Mouse (Mus musculus): ENCODE results near the gene Son.

The Son gene

DNA sequence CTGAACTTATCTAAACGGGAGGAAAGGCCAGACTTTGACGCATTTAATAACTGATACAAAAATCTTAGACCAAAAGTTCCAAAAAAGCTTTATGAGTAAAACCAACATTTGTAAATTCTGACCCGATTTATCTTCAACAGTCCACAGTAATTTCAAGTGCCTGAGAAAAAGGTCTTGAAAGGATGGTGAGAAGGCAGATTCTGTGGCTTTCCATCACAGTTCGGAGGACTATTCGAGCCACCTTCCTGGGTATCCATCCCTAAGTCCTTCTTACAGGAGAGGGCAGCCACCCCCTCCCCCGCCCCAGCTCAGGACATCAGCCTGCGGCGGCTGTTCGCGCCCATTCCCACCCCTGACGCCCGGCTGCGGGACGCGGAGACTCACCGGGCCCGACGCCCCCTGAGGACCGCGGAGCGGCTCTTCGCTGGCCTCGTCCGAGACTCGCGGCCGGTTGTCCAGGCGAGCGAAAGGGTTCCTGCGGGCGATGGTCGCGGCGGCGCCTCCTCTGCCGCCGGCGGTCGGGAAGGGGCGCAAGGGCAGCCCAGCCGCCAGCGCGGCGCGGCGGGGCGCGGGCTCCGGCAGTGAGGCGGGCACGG is 40.8 kb downstream of the Son start:
- DNase-seq (ENCODE audit: low spot score in 2 of 2): no peak

GRCm38 (mm10) chr16:91688619-91689334 is 41.5 kb downstream of the Son start, which contains the start of gene Donson:
Donson (minus strand) TSS chr16:91688770.
- peak; percentile 93 to 96 for DNase-seq (ENCODE audit: low spot score in 2 of 2)

DNA sequence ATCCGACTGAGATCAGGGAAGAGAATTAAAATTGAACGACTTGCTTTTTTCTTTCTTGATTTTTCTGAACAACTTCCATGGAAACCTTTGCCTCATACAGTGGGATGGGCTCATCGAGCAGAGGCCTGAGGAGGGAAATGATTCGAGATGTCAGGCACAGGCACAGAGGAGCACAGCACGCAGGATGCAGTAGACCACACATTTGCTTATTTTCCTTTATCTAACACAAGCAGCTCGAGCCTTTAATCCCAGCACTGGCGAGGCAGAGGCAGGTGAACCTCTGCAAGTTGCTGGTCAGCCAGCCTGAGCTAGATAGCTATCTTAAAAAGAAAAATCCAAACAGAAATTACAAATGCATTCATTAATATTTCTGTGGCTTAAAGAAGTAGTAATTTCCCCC is 42.5 kb downstream of the Son start:
- DNase-seq (ENCODE audit: low spot score in 2 of 2): no peak

- DNase-seq (ENCODE audit: low spot score in 2 of 2): peak; percentile 59 to 77
Measured at GRCm38 (mm10) chr16:91694455-91695084, 47.3 kb downstream of the Son start.

- DNase-seq (ENCODE audit: low spot score in 2 of 2): no peak
Measured at GRCm38 (mm10) chr16:91695108-91695755, 47.9 kb downstream of the Son start.

DNA sequence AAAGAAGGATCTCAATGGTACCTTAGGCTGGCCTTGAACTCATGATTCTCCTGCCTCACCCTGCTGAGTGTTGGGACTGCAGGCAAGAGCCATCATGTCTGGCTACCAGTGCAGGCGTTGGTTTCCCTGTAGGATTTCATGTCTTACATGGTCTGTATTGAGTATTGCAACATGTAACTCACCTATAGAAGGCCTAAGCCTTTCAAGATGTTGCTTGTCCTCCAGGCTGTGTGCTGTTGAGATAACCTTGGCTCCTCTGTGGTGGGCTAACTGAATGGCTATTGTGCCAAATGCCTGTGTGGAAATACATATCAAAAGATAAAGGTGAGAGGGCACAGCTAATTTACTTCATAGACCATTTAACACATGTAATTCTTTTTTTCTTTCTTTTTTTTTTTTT is 51.7 kb downstream of the Son start:
- DNase-seq (ENCODE audit: low spot score in 2 of 2): no peak

GRCm38 (mm10) chr16:91701908-91702307 is 54.6 kb downstream of the Son start:
- DNase-seq (ENCODE audit: low spot score in 2 of 2): no peak

- no peak for DNase-seq (ENCODE audit: low spot score in 2 of 2)
Measured at GRCm38 (mm10) chr16:91702771-91703188, 55.5 kb downstream of the Son start.

- no peak for DNase-seq (ENCODE audit: low spot score in 2 of 2)
Measured at GRCm38 (mm10) chr16:91704603-91705340, 57.5 kb downstream of the Son start.

DNA sequence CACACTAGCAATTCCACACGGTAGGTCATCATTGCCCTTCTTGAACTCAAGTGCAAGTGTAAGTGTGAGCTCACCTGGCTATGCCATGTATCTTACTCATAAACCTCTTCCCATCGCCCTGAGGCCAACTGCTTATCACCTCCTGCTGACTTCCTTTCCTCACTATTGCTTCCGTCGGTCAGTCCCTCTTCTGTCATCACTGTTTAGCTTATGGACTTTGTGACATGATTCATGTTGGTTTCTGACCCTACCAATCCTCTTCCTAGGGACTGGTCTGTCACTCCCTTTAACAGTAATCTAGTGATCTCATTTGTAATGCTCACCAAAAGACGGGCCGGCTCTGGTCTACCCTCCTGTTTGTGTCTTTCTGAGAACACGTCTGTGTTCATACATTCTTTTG is 62.9 kb downstream of the Son start:
- no peak for DNase-seq (ENCODE audit: low spot score in 2 of 2)

GRCm38 (mm10) chr16:91716927-91717349 is 69.6 kb downstream of the Son start:
- no peak for DNase-seq (ENCODE audit: low spot score in 2 of 2)

- no peak for DNase-seq (ENCODE audit: low spot score in 2 of 2)
Measured at GRCm38 (mm10) chr16:91717399-91717798, 70.1 kb downstream of the Son start.

DNA sequence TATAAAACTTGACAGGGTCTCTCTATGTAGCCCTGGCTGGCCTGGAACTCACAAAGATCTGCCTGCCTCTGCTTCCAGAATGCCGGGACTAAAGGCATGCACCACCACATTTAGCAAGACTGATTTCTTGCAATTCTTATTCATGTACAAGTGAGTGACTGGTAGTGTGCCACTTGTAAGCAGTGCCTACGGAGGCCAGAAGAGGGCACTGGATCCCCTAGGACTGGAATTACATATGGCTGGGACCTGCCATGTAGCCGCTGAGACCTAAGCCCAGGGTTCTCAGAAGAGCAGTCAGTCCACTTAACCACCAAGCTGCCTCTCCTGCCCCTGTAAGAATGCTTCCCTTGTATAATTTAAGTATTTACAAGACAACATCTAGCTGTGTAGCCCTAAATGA is 76.9 kb downstream of the Son start:
- peak in 1 of 2 experiments; percentile 51 for DNase-seq (ENCODE audit: low spot score in 2 of 2)

DNA sequence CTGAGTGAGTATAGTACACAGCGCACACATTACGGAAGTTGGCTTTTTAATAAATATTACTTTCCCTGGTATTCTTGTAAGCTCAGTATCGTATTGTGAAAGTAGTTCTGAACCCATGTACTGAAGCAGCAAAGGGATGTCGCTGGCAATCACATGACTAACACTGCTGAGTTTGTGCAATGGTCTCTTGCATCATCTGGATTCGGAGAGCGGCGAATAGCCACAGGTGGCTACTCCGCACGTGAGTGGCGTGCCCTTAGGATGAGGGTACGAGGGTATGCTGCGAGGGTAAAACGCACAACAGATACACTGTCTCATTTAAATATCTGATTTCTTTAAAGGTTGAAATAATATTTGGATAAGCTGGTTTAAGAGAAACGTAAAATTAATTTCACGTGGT is 80.1 kb downstream of the Son start:
- no peak for DNase-seq (ENCODE audit: low spot score in 2 of 2)

DNA sequence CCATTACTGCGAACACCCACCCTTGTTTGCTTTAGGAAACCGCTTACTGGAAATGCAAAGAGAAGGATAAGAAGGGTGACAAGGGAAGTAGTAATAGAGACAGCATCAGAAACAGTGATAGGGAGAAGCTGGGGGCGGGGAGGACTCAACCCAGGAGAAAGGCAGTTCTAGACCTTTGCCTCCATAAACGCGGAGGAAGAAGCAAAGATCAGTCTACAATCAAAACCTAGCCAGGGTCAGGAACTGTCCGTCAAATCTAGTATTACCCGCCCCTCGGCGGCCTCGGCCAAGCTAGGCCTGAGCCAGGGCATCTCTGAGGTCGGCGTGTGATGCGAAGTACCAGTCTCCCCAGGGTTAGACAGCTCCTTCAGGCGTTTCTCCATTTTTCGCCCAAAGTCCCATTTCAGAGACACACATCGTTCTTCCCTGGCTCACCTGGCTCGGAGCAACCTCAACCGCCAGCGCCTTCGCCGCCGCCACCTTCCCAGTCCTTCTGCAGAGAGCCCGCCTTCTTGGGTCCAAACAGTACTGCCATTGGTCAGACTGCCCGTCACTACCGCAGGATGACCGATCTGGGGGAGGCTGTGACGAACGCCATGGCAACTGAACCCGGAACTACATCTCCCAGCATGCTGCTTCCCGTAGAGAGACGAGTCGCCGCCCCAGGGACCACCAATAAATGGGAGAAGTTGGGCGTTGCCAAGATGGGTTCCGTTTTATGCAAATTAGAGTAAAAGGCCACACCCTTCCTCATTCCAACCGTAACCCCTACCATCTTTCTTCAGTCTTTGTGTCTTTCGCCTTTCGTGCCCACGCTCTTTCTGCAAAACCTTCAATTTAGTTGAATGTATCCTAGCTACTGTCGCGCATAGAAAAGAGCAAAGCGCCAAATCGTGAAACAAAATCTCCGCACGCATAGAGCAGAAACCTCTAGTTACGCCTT is 81.1 kb downstream of the Son start, which contains the start of gene Cryzl1:
Gene Cryzl1, minus strand, starts transcription at position 853 of the 943 bp plus-strand sequence.
- peak; percentile 94 to 97 for DNase-seq (ENCODE audit: low spot score in 2 of 2)
